Mouse (Mus musculus) left cerebral cortex, adult 6 months (tissue): ENCODE measurements around the gene Crocc2. TPM values are rescaled to one million over a fixed set of nuclear protein-coding genes. Genes with fewer than 3 reads are reported as not detected.

Experiments
- long read RNA-seq, 2 experiments: library from polyadenylated mRNA; unstranded; transcript quantifications; one replicate each; pipeline ENCODE4 v2.0.0; 2019 to 2020
- polyA plus RNA-seq: library from polyadenylated mRNA; unstranded; fragments of <200 nt; fragmentation: Nextera tagmentation; gene quantifications from 2 replicates; pipeline ENCODE4 v1.2.3, GENCODE M21; 2021

The Crocc2 gene
- 0.01 TPM in 1 of 2 replicates, not detected in the other for polyA plus RNA-seq
- long read RNA-seq, experiment 1, partial matches to known transcripts, result 1 of 1 reads
- long read RNA-seq, experiment 1, other reads (novel, unspliced or antisense), result 0 of 1 reads
- long read RNA-seq, experiment 2, result 0 reads

DNA sequence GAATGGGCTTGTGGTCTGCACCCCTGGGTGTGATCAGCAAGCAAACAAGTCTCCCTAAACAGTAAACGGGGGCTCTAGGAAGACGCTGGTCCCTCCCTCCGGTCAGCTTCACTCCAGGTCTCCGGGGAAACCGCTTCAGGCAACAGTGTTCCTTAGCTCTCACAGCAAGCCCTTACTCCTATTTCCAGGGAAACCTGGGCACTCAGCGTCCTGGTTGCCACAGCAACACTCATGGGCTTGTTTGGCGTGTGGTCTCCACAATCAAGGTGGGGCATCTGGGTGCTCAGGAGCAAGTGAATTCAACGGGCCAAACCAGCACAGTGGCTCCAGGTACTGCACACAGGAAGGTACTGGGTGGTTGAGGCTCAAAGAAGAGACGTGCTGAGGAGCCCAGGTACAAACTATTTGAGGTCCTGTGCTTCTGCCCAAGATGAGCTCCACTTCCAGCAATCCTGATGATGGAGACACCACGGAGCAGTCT is at the start of gene Crocc2:
Gene Crocc2 (plus strand): TSS at position 431 of the 481 bp plus-strand sequence.

DNA sequence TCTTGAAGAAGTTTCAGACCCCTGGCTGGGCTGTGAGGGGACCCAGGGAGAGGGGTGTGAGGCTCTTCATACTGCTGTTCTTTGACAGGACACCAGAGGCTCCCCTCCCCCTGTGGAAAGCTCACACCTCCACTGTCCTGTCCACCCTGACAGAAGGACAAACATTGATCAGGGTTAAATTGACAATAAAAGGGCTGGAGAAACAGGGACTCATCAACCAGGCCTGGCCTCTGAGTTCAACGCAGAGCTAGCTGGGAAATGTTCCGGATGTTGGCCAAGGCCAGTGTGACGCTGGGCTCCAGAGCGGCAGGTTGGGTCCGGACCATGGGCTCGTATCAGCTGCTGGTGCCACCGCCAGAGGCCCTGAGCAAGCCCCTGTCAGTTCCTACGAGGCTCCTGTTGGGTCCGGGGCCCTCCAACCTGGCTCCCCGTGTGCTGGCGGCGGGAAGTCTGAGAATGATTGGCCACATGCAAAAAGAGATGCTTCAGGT is 33.4 kb upstream of the Crocc2 start, which contains the start of gene Agxt:
Gene Agxt (plus strand): TSS at position 205 of the 491 bp plus-strand sequence.

DNA sequence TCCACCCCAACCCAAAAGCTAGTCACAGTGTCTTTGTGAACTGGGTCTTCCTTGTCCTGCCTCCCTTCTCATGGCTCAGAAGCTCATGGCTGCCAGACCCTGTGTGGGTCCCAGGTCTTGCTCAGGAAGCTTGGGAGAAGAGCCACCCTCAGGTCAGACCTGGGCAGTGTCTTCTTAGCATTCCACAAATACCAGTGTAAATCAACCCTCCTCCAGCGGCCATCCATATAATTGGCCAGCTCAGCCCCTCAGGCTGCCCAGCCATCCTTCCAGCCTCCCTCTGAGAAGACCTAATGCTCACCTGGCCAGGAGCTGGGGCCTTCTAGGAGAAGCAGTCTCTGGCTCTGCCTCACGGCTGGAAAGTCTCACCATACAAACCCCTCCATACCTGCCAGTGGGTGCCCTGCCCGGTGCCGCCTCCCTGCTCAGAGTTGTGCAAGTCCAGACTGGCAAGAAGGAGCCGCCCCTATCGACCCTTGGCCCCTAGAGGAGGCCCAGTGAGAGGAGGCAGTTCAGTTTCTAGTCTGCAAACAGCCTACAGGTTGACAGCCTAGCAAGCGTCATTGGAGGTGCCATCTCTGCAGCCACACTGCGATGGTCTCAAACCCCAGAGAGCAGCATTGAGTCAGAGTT is 7.9 kb upstream of the Crocc2 start, which contains the start of gene 2310007B03Rik:
Gene 2310007B03Rik (minus strand): TSS at position 448 of the 633 bp plus-strand sequence.

DNA sequence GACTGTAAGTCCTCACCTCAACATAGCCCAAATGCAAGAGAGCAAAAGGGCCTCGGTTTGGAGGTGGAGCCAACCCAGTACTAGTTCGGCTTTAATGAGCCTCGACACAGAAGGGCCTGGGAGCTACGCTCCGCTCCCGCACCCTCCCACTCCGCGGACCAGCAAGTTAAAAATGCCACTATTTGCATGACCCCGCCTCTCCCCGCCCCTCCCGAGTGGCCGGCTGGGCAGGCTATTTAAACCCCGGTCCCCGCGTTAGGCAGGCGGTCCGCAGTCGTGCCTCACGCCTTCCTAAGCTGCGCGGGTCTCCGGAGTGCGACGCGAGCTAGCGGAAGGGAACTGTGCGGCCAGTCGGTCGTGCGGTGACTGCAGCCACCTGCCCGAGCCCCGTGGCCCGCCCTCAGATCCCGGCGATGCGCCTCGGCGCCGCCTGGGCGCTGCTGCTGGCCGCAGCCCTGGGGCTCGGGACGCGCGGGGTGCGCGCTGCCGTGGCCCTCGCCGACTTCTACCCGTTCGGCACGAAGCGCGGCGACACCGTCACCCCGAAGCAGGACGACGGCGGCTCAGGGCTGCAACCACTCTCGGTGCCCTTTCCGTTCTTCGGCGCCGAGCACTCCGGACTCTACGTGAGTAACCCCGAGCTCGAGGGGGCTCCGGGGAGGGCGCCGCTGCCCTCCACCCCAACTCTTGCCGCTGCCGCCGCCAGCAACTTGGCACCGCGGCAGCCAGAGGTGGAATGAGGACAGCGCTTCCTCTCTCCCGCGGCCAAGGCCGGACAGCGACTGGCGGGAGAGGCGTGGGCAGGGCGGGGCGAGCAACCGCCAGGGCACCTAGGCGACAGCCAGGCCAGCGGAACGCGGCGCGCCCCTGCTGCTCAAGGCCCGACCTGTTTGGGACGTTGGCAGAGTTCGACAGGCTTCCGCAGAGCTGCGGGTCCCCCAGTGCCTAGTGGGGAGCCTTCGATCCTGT is 67.3 kb downstream of the Crocc2 start, which contains the start of gene Sned1:
Gene Sned1 (plus strand): TSS at position 266 of the 969 bp plus-strand sequence.

Other genes with a start within 250 kb of the Crocc2 start
- gene Capn10, start 234.3 kb upstream of the Crocc2 start, polyA plus RNA-seq, result 28.1 and 34.0 TPM in 2 replicates
- 0.06 and 0.24 TPM in 2 replicates for gene Gpr35, start 217.9 kb upstream of the Crocc2 start, polyA plus RNA-seq
- gene Aqp12, start 162.4 kb upstream of the Crocc2 start, polyA plus RNA-seq, result not detected in 2 replicates
- gene Kif1a, start 66.8 kb upstream of the Crocc2 start, polyA plus RNA-seq, result 203 and 209 TPM in 2 replicates
- not detected in 2 replicates for gene Agxt, start 33.5 kb upstream of the Crocc2 start, polyA plus RNA-seq
- 0.06 TPM in 1 of 2 replicates, not detected in the other for gene 2310007B03Rik, start 7.8 kb upstream of the Crocc2 start, polyA plus RNA-seq
- 1.4 and 2.1 TPM in 2 replicates for gene Sned1, start 67.1 kb downstream of the Crocc2 start, polyA plus RNA-seq
- 16.0 and 16.1 TPM in 2 replicates for gene Mterf4, start 137.2 kb downstream of the Crocc2 start, polyA plus RNA-seq
- 43.6 and 60.3 TPM in 2 replicates for gene Ppp1r7, start 174.1 kb downstream of the Crocc2 start, polyA plus RNA-seq
- 0.24 and 0.40 TPM in 2 replicates for gene Pask, start 174.8 kb downstream of the Crocc2 start, polyA plus RNA-seq
- gene Ano7, start 205.2 kb downstream of the Crocc2 start, polyA plus RNA-seq, result 0.11 TPM in 1 of 2 replicates, not detected in the other